Mouse (Mus musculus): Measurements from ENCODE around the gene Igdcc4.

Gene Igdcc4

GRCm38 (mm10) chr9:65161188-65161587 is 59.9 kb downstream of the Igdcc4 start:
- DNase-seq = no peak

GRCm38 (mm10) chr9:65161881-65162280 is 60.6 kb downstream of the Igdcc4 start:
- DNase-seq = no peak

DNA sequence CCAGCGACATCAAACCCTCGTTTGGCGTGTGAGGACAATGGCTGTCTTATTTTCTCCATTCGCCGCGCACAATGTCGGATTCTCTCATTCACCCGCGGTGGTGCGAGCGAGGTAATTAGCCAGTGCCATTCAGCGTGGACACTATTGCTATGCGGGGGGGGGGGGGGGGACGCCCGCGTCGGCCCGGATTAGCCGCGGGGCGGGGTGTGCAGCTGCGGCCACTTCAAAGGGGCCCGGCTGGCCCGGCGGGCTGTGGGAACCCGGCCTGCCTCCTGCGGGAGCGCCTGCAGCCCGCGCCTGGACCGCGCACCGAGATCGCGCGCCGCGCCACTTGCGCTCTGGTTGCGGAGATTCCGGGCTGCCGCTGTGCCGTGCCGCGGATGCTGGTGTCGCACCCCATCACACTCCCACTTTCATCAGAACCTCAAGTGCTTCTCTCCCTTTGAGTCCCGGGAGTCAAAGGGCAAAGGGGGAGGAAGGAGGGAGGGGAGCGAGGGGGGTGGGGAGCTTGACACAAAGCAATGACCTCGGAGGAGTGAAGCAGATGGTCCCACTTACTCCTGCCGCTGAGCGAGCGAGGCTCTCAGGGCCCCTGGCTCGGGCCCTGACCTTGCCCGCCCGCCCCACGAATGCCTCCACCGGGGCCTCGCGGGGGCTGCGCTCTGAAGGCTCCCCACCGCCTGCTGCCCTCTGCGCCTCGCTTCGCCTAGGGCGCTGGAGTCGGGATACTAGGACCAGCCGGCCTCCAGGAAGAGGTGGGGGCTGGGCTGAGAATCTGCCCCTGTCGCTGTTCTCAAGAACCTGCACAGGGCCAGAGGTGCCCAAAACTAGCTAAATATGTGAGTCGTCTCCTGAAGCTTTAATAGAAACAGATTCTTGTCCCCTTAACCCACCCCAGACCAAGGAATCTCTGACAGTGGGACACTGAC is 61.7 kb downstream of the Igdcc4 start:
- DNase-seq = no peak

DNA sequence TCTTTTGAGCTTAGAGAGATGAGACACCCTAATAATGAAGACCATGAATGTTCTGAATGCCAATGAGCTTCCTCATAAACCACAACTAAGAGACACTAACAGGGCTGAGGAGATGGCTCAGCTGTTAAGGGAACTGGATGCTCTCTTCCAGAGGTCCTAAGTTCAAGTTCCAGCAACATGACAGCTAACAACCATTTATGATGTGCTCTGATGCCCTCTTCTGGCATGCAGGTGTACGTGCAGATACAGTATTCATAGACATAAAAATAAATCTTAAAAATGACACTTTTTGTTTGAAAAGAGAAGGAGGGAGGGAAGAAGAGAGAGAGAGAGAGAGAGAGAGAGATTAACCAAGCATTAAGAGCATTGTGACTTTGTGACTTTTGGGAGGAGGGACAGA is 63.6 kb downstream of the Igdcc4 start:
- DNase-seq = no peak

DNA sequence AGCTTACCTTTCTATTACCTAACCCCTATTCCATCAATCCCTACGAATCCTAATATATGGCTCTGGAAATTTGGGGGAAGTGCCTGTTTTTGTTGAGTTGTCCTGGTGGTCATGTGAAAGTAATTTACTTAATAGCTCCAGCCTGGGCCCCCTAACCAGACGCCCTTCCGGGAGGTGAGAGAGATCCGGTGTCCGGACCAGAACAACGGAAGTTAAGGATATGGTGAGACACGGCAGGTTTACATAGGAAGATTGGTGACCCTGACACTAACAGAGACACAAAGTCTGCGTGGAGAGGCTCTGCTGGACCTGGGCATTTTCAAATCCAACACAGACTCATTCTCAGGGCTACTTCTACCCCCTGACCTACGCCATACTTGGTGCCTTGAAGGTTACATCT is 65.1 kb downstream of the Igdcc4 start:
- DNase-seq = no peak

DNA sequence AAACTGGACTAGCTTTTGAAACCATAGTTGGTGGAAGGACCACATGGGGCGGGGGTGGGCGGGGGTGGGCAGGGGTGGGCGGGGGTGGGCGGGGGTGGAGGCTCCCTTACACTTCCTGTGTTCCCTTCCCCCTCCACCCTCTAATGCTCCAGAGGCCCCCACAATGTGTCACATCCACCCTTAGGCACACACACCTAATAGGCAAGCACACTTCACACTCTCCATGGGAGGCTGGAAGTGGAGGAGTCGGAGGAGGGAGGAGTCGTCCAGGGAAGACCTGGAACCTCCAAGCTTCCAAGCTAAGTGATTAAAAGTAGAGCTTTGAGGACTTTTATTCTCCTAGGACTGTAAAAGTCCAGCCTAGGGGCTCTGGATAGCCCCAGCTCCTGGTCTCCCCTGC is 67.2 kb downstream of the Igdcc4 start:
- DNase-seq = no peak

GRCm38 (mm10) chr9:65168952-65169351 is 67.7 kb downstream of the Igdcc4 start:
- DNase-seq = no peak

DNA sequence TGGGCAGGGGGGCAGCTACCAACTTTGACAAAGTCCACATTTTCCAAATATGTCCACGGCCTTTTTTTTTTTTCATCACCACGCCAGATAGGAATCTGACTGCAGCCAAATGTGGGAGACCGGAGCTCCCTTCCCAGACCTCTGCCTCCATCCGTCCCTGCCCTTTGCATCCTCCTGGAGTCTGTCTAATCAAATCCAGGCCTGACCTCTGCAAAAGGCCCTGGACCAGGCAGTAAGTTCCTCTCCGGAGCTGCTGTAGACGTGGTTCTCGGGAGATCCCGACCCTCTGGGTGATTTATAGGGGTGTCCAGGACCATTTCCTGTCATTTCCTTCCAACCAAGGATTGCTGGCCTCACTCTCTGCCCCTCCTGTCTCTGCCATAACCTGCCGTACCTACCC is 71.4 kb downstream of the Igdcc4 start:
- no peak for DNase-seq

- DNase-seq = no peak
Measured at GRCm38 (mm10) chr9:65175234-65175938, 74.1 kb downstream of the Igdcc4 start.

DNA sequence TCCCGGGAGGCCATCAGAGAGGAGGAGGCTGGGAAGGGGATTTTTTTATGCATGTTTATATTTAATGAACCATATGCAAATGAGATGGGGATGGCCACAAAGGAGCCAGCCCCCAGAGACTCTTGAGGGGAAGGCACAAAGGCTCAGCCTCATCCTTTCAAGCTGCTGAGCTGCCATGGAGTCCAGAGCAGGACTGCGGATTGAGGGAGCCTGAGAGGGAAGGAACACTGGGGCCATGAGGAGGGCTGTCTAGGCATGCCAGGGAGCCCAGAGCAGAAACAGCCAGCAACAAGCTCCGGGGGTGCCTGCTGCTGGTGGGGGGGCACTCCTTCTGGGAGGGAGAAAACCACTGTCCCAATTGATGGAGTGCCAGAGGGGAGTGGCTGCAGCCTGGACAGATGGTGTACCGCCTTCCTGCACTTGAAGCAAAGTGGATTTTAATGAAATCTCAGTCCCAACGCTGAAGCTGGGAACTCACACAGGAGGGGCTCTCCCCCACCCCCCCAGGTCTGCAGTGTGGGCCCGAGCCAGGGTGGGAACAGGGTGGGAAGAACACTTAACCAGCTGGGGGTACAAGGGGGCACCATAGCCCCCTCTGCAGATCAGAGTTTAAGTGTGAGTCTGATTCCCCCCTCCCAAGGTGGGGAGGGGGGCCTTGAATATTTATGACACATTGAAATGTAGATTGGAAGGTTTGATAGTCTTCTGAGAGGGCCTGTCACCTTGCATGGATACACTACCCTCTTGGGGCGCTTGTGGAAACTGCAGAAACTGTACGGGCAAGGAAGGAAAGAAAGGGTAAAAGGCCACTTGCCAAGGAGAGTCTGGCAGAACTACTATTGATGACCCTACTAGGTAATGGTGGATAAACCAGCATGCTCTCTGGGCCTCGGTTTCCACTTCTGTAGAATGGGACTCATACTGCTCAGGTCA is 74.9 kb downstream of the Igdcc4 start:
- no peak for DNase-seq

- no peak for DNase-seq
Measured at GRCm38 (mm10) chr9:65177497-65177896, 76.2 kb downstream of the Igdcc4 start.

GRCm38 (mm10) chr9:65177912-65178311 is 76.6 kb downstream of the Igdcc4 start:
- DNase-seq = no peak

DNA sequence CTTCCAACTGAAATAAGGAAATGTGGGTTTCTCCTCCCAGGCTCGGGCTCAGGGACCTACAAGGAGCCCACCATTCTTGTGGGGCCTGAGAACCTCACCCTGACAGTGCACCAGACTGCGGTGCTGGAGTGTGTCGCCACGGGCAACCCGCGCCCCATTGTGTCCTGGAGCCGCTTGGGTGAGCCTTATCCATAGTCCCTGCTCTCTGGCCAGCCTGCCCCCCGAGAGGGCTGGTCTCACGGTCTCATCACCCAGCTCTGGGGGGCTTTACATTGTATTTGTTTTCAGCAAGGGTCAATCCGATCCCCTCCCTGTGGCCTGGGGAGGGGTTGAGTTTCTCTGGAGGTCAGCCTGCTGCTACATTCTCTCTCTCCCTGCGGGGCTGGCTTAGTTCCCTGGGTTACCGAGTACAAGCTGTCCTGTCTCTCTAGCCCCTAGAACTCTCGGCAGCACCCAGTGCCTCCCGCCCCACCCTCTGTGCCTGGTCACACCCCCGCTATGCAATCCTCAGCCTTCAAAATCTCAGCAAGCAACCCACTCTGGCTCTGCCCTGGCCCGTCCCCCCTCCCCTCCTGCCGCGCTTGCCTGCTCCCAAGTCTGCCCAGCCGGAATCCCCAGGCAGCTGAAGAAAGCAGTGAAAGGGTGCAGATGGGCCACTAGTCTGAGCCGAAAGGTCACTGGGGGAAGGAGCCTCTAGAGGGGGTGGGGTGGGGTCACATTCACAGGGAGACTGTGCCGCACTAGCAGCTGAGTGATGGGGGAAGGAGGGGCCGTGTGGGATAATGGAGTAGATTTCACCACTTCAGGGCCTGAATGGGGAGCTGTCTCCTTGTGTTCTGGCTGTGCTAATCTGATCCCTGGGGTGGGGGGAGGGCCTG is 77.3 kb downstream of the Igdcc4 start:
- no peak for DNase-seq

GRCm38 (mm10) chr9:65179817-65180624 is 78.7 kb downstream of the Igdcc4 start:
- no peak for DNase-seq

All from kidney, adult 11 months (tissue).